Mouse (Mus musculus): ENCODE data around the gene Trmt10b.
A peak's percentile ranks its signal among the peaks of the same experiment; 100 is the strongest.

Gene Trmt10b

DNA sequence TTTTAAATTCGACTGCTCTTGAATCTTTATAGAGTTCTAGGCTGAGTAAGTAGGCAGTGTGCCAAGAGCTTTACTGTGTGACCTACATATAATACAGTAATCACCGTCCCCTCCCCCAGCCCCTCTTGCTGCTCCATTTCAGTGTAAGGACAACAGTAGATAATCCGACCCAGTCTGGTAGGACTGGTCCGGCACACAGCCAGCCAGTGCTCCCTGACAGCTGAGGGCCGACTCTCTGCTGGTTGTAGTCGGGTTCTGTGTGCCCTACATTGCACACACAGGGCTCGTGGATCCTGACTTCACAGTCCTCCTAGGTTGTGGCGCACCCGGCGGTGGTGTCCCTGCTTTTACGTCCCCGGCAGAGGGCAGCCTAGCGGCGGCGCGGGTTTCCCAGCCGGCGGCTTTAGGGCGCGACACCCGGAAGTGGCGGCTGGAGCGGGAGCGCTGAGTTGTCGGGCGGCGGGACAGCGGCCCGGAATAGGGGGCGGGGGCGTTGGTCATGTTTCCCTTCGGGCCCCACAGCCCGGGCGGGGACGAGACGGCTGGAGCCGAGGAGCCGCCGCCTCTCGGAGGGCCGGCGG, 44.8 kb downstream of the Trmt10b start, which contains the start of gene Dcaf10:
TSS of gene Dcaf10 (plus strand) at position 433 of the 581 bp plus-strand sequence.
- DNase-seq (ENCODE audit: low read depth, low spot score) = peak; percentile 96

DNA sequence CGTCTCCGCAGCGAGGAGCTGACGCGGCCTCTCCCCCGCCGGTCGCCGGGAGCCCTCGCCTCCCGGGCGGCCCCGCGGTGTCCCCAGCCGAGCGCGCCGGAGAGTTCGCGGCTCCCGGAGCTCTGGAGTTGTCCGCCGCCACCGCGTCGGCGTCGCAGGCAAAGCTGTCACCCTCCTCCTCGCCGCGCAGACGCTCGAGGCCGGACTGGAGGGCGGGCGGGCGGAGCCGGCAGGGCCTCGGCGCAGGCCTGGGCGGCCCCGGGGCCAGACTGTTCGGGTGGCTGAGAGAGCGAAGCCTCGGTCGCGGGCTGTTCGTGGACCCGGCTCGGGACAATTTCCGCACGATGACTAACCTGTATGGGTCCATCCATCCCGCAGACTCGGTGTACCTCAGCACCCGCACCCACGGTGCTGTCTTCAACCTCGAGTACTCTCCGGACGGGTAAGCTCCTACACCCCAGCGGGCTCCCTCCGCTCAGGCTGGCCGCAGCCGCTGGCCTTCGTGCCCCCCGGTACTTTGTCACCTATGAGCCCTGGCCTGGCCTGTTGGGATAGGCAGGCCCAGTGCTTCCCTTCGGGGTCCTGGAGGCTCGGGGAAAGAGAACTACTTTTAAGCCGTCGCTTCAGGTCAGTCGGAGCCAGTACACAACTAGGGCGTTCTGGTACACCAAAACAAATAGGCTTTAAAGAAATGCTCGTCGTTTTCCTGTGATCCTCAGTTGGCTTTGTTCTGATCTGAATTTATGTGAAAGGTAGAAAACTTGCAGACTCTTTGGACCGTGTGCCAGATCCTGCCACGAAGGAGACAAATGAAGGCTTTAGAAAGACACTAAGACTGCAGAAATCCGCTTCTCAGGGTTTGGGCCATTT, 45.6 kb downstream of the Trmt10b start, which contains the start of gene Exosc3:
TSS of gene Exosc3 (minus strand) at position 447 of the 870 bp plus-strand sequence.
- peak; percentile 60 for DNase-seq (ENCODE audit: low read depth, low spot score)

DNA sequence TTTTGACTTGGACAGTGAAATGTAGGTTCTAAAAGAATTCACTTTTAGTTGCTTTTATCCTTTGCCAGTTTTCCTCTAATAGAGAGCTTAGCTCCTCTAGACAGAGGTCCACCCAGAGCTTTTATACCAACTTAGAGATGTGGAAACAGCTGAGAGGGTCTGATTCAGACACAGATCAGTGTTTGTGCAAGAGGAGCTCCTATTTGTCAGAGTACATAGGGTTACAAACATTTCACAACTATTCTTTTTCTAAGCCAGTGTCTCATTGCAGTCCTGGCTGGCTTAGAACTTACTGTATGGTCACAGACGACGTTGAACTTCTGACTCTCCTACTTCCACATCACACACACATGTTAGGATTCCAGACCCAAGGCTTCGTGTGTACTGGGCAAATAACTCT, 59.7 kb downstream of the Trmt10b start:
- DNase-seq (ENCODE audit: low read depth, low spot score) = no peak

All from ZHBTc4 (cell line).